Mouse (Mus musculus): Measurements from ENCODE around the gene Nf2. TPM values are rescaled to one million over a fixed set of nuclear protein-coding genes. Genes with fewer than 3 reads are reported as not detected.
"Not testable (repeated sequence)": the region's sequence is repeated elsewhere in the genome, so short reads cannot be mapped to it uniquely, and the experiment has no call there.

Nf2 gene
- polyA plus RNA-seq, 1 experiment, result 43.5 TPM

DNA sequence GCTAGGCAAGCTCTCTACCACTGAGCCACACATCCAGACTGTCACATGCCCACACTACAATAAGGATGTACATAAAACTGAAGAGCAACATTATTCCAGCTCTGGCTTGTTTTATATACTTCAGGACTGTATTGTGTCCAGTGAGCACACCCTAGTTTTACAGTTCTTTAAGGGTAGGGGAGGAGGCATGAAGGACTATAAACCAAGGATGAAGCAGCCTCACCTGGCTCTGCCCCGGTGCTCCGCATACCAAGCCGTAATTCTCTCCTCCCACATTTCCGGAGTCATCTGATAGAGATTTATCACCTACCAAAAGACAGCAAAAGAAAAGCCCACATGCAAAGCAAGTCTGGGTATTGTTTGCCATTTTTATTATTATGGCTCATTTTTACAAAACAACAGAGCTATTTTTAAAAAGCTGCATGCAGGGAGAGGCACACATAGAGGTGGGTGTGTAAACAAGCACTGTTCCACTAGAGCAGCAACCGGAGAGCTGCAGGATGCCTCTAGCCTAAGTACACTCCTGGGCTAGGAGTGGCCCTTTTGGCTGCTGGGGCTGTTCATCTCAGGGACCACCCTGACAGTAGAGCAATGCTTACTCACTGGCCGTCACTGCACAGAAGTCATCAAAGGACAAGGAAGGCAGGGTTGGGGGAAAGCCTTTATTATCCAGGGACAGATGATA lies 43.2 kb downstream of the Nf2 start:
- TF ChIP-seq POLR2A (IDR thresholded peaks at IDR 0.05; ENCODE audit: low read depth, low read length) (no peak), CTCF (IDR thresholded peaks at IDR 0.05; ENCODE audit: extremely low read depth, insufficient read length, insufficient replicate concordance, low read depth, low read length) (no peak)
- Histone ChIP-seq H3K4me1 (ENCODE audit: control insufficient read depth, insufficient read depth, insufficient read length, low read length) (peaks cover 18% of the 10 kb centered on the region), H3K4me3 (ENCODE audit: low read depth, low read length) (no peak overlapping the region), H3K27ac (ENCODE audit: insufficient read depth, low read depth, low read length) (0 out of 2 replicates have a peak overlapping the region, but pooled peaks have one; percentile 11), H3K27me3 (ENCODE audit: control insufficient read depth, insufficient read depth, low read length) (no peaks in the 10 kb centered on the region), H3K36me3 (ENCODE audit: control insufficient read depth, insufficient read depth, low read length) (peaks cover 16% of the 10 kb centered on the region)
- 42% methylated on average over 6 of the region's 6 CpGs for WGBS

- H3K4me3 ChIP-seq (ENCODE audit: low read depth, low read length), result no peak overlapping the region
- 86% methylated on average over 6 of the region's 6 CpGs for WGBS
- H3K36me3 ChIP-seq (ENCODE audit: control insufficient read depth, insufficient read depth, low read length), result peaks cover 18% of the 10 kb centered on the region
- peaks cover 18% of the 10 kb centered on the region for H3K4me1 ChIP-seq (ENCODE audit: control insufficient read depth, insufficient read depth, insufficient read length, low read length)
- no peak for TF ChIP-seq POLR2A (IDR thresholded peaks at IDR 0.05; ENCODE audit: low read depth, low read length)
- no peak for TF ChIP-seq CTCF (IDR thresholded peaks at IDR 0.05; ENCODE audit: extremely low read depth, insufficient read length, insufficient replicate concordance, low read depth, low read length)
- H3K27me3 ChIP-seq (ENCODE audit: control insufficient read depth, insufficient read depth, low read length), result no peaks in the 10 kb centered on the region
- no peak overlapping the region for H3K27ac ChIP-seq (ENCODE audit: insufficient read depth, low read depth, low read length)
Measured at GRCm38 (mm10) chr11:4804921-4805562, 44.3 kb downstream of the Nf2 start.

- Histone ChIP-seq H3K4me1 (ENCODE audit: control insufficient read depth, insufficient read depth, insufficient read length, low read length) (peaks cover 18% of the 10 kb centered on the region), H3K36me3 (ENCODE audit: control insufficient read depth, insufficient read depth, low read length) (peaks cover 22% of the 10 kb centered on the region), H3K27me3 (ENCODE audit: control insufficient read depth, insufficient read depth, low read length) (no peaks in the 10 kb centered on the region), H3K4me3 (ENCODE audit: low read depth, low read length) (no peak overlapping the region), H3K27ac (ENCODE audit: insufficient read depth, low read depth, low read length) (peak overlapping the region; percentile 64)
- TF ChIP-seq POLR2A (IDR thresholded peaks at IDR 0.05; ENCODE audit: low read depth, low read length) (no peak), CTCF (IDR thresholded peaks at IDR 0.05; ENCODE audit: extremely low read depth, insufficient read length, insufficient replicate concordance, low read depth, low read length) (no peak)
- 25% methylated on average over 7 of the region's 7 CpGs for whole genome bisulfite sequencing
Measured at GRCm38 (mm10) chr11:4803951-4804350, 45.4 kb downstream of the Nf2 start.

DNA sequence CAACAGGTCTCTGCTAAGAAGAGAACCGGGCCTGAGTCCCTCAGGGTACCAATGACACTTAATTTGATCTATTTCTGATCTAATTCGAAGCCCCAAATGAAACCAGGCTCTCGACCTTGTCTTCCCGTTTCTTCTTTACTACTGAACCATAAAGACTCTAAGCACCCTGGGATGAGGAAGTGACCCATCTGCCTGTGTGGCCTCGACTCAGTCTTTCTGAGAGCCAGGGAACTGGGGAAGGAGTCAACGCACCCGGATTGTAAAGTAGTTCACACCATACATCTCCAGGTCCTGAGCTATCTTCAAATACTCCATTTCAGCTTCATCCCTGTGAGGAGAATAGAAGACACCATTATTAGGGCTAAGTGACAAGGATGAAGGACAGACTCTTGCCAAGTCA lies 45.9 kb downstream of the Nf2 start:
- Histone ChIP-seq H3K4me3 (ENCODE audit: low read depth, low read length) (no peak overlapping the region), H3K4me1 (ENCODE audit: control insufficient read depth, insufficient read depth, insufficient read length, low read length) (peaks cover 18% of the 10 kb centered on the region), H3K27me3 (ENCODE audit: control insufficient read depth, insufficient read depth, low read length) (no peaks in the 10 kb centered on the region), H3K36me3 (ENCODE audit: control insufficient read depth, insufficient read depth, low read length) (peaks cover 24% of the 10 kb centered on the region), H3K27ac (ENCODE audit: insufficient read depth, low read depth, low read length) (peak overlapping the region; percentile 31; the same call in 1 of the 2 replicates)
- 72% methylated on average over 7 of the region's 7 CpGs for WGBS
- TF ChIP-seq CTCF (IDR thresholded peaks at IDR 0.05; ENCODE audit: extremely low read depth, insufficient read length, insufficient replicate concordance, low read depth, low read length) (no peak), POLR2A (IDR thresholded peaks at IDR 0.05; ENCODE audit: low read depth, low read length) (no peak)

GRCm38 (mm10) chr11:4803008-4803407 lies 46.3 kb downstream of the Nf2 start:
- H3K27ac ChIP-seq (ENCODE audit: insufficient read depth, low read depth, low read length), result 0 out of 2 replicates have a peak overlapping the region, but pooled peaks have one; percentile 31
- peaks cover 27% of the 10 kb centered on the region for H3K36me3 ChIP-seq (ENCODE audit: control insufficient read depth, insufficient read depth, low read length)
- TF ChIP-seq CTCF (IDR thresholded peaks at IDR 0.05; ENCODE audit: extremely low read depth, insufficient read length, insufficient replicate concordance, low read depth, low read length) (no peak), POLR2A (IDR thresholded peaks at IDR 0.05; ENCODE audit: low read depth, low read length) (no peak)
- peaks cover 18% of the 10 kb centered on the region for H3K4me1 ChIP-seq (ENCODE audit: control insufficient read depth, insufficient read depth, insufficient read length, low read length)
- H3K27me3 ChIP-seq (ENCODE audit: control insufficient read depth, insufficient read depth, low read length), result no peaks in the 10 kb centered on the region
- H3K4me3 ChIP-seq (ENCODE audit: low read depth, low read length), result no peak overlapping the region
- whole genome bisulfite sequencing, result 92% methylated on average over 9 of the region's 9 CpGs

DNA sequence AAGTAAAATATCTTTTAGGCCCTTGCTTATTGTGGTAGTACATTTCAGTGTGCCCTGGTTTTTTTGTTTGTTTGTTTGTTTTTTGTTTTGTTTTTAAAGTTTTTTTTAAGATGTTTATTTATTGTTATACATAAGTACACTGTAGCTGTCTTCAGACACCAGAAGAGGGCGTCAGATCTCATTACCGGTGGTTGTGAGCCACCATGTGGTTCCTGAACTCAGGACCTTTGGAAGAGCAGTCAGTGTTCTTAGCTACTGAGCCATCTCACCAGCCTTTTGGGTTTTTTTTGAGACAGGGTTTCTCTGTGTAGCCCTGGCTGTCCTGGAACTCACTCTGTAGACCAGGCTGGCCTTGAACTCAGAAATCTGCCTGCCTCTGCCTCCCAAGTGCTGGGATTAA lies 46.9 kb downstream of the Nf2 start:
- not testable (repeated sequence) for H3K27ac ChIP-seq (ENCODE audit: insufficient read depth, low read depth, low read length); H3K4me3 ChIP-seq (ENCODE audit: low read depth, low read length); H3K27me3 ChIP-seq (ENCODE audit: control insufficient read depth, insufficient read depth, low read length)
- Histone ChIP-seq H3K36me3 (ENCODE audit: control insufficient read depth, insufficient read depth, low read length) (peaks cover 28% of the 10 kb centered on the region), H3K4me1 (ENCODE audit: control insufficient read depth, insufficient read depth, insufficient read length, low read length) (peaks cover 18% of the 10 kb centered on the region)
- 84% methylated on average over 2 of the region's 2 CpGs for WGBS

- Histone ChIP-seq H3K36me3 (ENCODE audit: control insufficient read depth, insufficient read depth, low read length) (peaks cover 33% of the 10 kb centered on the region), H3K4me3 (ENCODE audit: low read depth, low read length) (no peak overlapping the region), H3K27me3 (ENCODE audit: control insufficient read depth, insufficient read depth, low read length) (no peaks in the 10 kb centered on the region), H3K4me1 (ENCODE audit: control insufficient read depth, insufficient read depth, insufficient read length, low read length) (peaks cover 11% of the 10 kb centered on the region), H3K27ac (ENCODE audit: insufficient read depth, low read depth, low read length) (no peak overlapping the region)
- WGBS, result 62% methylated on average over 4 of the region's 4 CpGs
- TF ChIP-seq CTCF (IDR thresholded peaks at IDR 0.05; ENCODE audit: extremely low read depth, insufficient read length, insufficient replicate concordance, low read depth, low read length) (no peak), POLR2A (IDR thresholded peaks at IDR 0.05; ENCODE audit: low read depth, low read length) (no peak)
Measured at GRCm38 (mm10) chr11:4800654-4801053, 48.7 kb downstream of the Nf2 start.
